In the genomic region with DNA sequence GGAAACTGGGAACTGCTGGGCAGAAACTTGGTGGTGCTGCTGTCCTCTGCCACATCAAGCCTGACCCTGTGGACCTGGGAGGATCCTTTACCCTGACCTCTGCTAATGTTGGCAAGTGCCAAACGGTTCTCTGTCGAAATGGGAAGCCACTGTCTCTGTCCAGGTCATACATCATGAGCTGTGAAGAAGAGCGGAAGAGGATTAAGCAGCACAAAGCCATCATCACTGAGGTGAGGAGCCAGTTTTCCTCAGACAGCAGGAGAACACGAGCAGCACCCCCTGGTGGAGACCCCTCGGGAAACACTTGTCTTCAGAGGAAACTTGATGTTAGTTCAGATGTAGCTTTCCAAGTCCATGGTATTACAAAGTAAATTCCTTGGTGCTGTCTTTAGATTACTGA, we compare ENCODE assay signal across 8 mouse cellular contexts.
A peak's percentile ranks its signal among the peaks of the same experiment; 100 is the strongest.
DNase-seq lines count a peak whose midpoint lies in the region; ATAC-seq lines count a peak whose summit lies in the region.

No protein-coding gene starts in this region.

- WGBS in kidney, embryonic 15.5 days: 9% methylated on average over 5 of the region's 5 CpGs

- peak; percentile 21 for DNase-seq in kidney, adult 11 months
- peak; percentile 87 for DNase-seq in NIH3T3 (ENCODE audit: low read depth)
- peak; percentile 65 to 79 for DNase-seq in cerebellum, postnatal 14 days
- peak; percentile 69 for DNase-seq in gastrocnemius, postnatal 10 days
- peak; percentile 60 for DNase-seq in kidney, adult 9 months
- DNase-seq in spleen, postnatal 36 days (ENCODE audit: low spot score in 2 of 2): peak; percentile 32 to 38

- no peaks in the 10 kb centered on the region for H3K9me3 ChIP-seq in kidney, embryonic 15.5 days (replicated peaks)

- H3K4me2 ChIP-seq in kidney, embryonic 15.5 days: no peak overlapping the region

- H3K36me3 ChIP-seq in kidney, embryonic 15.5 days: peaks cover 42% of the 10 kb centered on the region

- H3K27me3 ChIP-seq in kidney, embryonic 15.5 days: no peaks in the 10 kb centered on the region

- H3K27ac ChIP-seq in kidney, embryonic 15.5 days: no peak overlapping the region

- no peak overlapping the region for H3K9ac ChIP-seq in kidney, embryonic 15.5 days

- no peaks in the 10 kb centered on the region for H3K4me1 ChIP-seq in kidney, embryonic 15.5 days

- ATAC-seq in kidney, embryonic 15.5 days (replicated peaks; ENCODE audit: low FRiP score): no peak
- ATAC-seq in megakaryocyte-erythroid progenitor cell, adult 5-6 weeks (replicated peaks; ENCODE audit: low FRiP score, low TSS enrichment, poor library complexity, severe bottlenecking): peak; percentile 75

- H3K4me3 ChIP-seq in kidney, embryonic 15.5 days (replicated peaks): no peak overlapping the region

Comparison
In these comparisons a context has a peak if more than half of its experiments do, and no peak if none do; other contexts are left out.
1. DNase-seq: peak in every context shown above with its lines; median percentile 87 in NIH3T3; 72 in cerebellum, postnatal 14 days; 69 in gastrocnemius, postnatal 10 days; 60 in kidney, adult 9 months; 35 in spleen, postnatal 36 days; 21 in kidney, adult 11 months.